Mouse (Mus musculus): ENCODE measurements around the gene Capg. TPM values are rescaled to one million over a fixed set of nuclear protein-coding genes. Genes with fewer than 3 reads are reported as not detected.
A peak's percentile ranks its signal among the peaks of the same experiment; 100 is the strongest.

Gene Capg
- polyA plus RNA-seq, 1 experiment from 2014 or later, result 3.4 TPM

DNA sequence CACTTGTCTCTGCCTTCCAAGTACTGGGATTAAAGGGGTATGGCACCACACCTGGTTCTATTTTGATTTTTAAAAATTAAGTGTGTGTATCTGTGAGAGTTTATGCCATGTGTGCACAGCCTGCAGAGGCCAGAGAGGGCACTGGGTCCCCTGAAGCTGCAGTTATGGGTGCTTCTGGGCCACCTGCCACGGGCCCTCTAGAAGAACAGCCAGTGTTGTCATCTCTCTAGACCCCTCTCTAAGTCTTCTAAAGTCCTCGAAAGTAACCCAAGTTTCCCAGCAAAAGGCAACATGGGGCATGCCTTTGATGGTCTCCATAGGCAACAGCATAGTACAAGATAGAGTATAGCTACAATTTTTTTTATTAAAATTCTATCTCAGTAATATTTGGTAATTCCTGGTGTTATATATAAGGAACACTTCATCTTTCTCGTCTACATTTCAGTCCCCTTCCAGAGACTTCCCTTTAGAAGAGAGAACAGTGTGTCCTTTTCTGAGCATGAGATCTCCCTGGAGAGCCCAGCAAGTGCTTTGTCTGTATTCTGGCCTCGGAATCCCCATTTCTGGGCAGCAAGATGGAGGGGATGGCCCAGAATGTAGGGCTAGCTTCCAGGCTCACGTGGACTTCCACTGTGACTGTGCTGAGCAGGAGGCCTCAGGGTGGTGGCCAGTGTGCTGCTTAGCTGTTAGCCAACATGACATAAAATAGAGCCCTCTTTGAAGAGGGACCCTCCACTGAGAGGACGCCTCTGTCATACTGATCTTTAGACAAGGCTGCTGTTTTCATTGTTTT, 49.0 kb downstream of the Capg start:
- Histone ChIP-seq H3K9ac (replicated peaks; ENCODE audit: low read depth, low read length) (no peak overlapping the region), H3K4me1 (ENCODE audit: control insufficient read depth, insufficient read depth, low read length) (peaks cover 10% of the 10 kb centered on the region), H3K4me3 (ENCODE audit: low read depth, low read length) (no peak overlapping the region), H3K36me3 (ENCODE audit: control insufficient read depth, insufficient read depth, low read length) (no peaks in the 10 kb centered on the region), H3K4me2 (ENCODE audit: low read depth, low read length) (no peak overlapping the region), H3K27me3 (ENCODE audit: control insufficient read depth, insufficient read depth, low read length) (no peaks in the 10 kb centered on the region), H3K9me3 (ENCODE audit: control insufficient read depth, low read length) (no peaks in the 10 kb centered on the region), H3K27ac (ENCODE audit: low read depth, low read length) (no peak overlapping the region)
- WGBS, result 84% methylated on average over 6 of the region's 6 CpGs
- no peak for ATAC-seq (ENCODE audit: low read depth)

DNA sequence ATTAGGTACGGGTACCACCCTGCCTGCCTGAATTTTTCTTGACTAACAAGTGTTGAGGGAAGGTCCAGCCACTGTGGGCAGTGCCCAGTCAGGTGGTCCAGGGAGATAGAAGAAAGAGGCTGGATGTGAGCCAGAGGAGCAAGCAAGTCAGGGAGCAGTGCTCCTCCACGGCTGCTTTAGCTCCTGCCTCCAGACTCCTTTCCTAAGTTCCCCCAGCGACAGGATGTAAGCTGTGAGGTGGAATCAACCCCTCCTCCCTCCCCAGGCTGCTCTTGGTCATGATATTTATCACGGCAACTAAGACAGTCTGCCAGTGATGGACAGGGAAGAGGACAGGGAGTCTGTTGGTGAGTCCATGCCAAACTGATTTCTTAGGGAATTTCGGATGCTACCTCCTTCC, 49.7 kb downstream of the Capg start:
- Histone ChIP-seq H3K4me1 (ENCODE audit: control insufficient read depth, insufficient read depth, low read length) (peaks cover 10% of the 10 kb centered on the region), H3K4me3 (ENCODE audit: low read depth, low read length) (no peak overlapping the region), H3K27me3 (ENCODE audit: control insufficient read depth, insufficient read depth, low read length) (no peaks in the 10 kb centered on the region), H3K4me2 (ENCODE audit: low read depth, low read length) (no peak overlapping the region), H3K9me3 (ENCODE audit: control insufficient read depth, low read length) (no peaks in the 10 kb centered on the region), H3K9ac (replicated peaks; ENCODE audit: low read depth, low read length) (no peak overlapping the region), H3K27ac (ENCODE audit: low read depth, low read length) (no peak overlapping the region), H3K36me3 (ENCODE audit: control insufficient read depth, insufficient read depth, low read length) (no peaks in the 10 kb centered on the region)
- no peak for ATAC-seq (ENCODE audit: low read depth)
- WGBS, result 79% methylated on average over 5 of the region's 5 CpGs

- Histone ChIP-seq H3K4me3 (ENCODE audit: low read depth, low read length) (peak overlapping the region; percentile 48), H3K4me1 (ENCODE audit: control insufficient read depth, insufficient read depth, low read length) (peaks cover 10% of the 10 kb centered on the region), H3K4me2 (ENCODE audit: low read depth, low read length) (peak overlapping the region; percentile 75), H3K27me3 (ENCODE audit: control insufficient read depth, insufficient read depth, low read length) (no peaks in the 10 kb centered on the region), H3K27ac (ENCODE audit: low read depth, low read length) (no peak overlapping the region), H3K9ac (replicated peaks; ENCODE audit: low read depth, low read length) (peak overlapping the region; percentile 56), H3K9me3 (ENCODE audit: control insufficient read depth, low read length) (no peaks in the 10 kb centered on the region), H3K36me3 (ENCODE audit: control insufficient read depth, insufficient read depth, low read length) (no peaks in the 10 kb centered on the region)
- 42% methylated on average over 13 of the region's 13 CpGs for WGBS
- ATAC-seq (ENCODE audit: low read depth), result no peak
These were observed 53.1 kb downstream of the Capg start for GRCm38 (mm10) chr6:72597083-72597874.

- Histone ChIP-seq H3K4me3 (ENCODE audit: low read depth, low read length) (peak within 1 kb of the TSS; percentile 48), H3K9me3 (ENCODE audit: control insufficient read depth, low read length) (no peaks in the 10 kb centered on the region), H3K9ac (replicated peaks; ENCODE audit: low read depth, low read length) (peak within 1 kb of the TSS; percentile 56), H3K4me1 (ENCODE audit: control insufficient read depth, insufficient read depth, low read length) (peaks cover 10% of the 10 kb centered on the region), H3K4me2 (ENCODE audit: low read depth, low read length) (peak within 1 kb of the TSS; percentile 75), H3K27me3 (ENCODE audit: control insufficient read depth, insufficient read depth, low read length) (no peaks in the 10 kb centered on the region), H3K27ac (ENCODE audit: low read depth, low read length) (peak within 1 kb of the TSS; percentile 16; the same call in 1 of the 2 replicates), H3K36me3 (ENCODE audit: control insufficient read depth, insufficient read depth, low read length) (no peaks in the 10 kb centered on the region)
- under 1% methylated on average over 38 of the region's 38 CpGs for WGBS
- peak; percentile 91 for ATAC-seq (ENCODE audit: low read depth)
These were observed 54.0 kb downstream of the Capg start, which contains the start of the genes Elmod3 and Retsat for GRCm38 (mm10) chr6:72597956-72598753. TSS of gene Elmod3 (minus strand) at chr6:72598413. TSS of gene Retsat (plus strand) at chr6:72598475.

DNA sequence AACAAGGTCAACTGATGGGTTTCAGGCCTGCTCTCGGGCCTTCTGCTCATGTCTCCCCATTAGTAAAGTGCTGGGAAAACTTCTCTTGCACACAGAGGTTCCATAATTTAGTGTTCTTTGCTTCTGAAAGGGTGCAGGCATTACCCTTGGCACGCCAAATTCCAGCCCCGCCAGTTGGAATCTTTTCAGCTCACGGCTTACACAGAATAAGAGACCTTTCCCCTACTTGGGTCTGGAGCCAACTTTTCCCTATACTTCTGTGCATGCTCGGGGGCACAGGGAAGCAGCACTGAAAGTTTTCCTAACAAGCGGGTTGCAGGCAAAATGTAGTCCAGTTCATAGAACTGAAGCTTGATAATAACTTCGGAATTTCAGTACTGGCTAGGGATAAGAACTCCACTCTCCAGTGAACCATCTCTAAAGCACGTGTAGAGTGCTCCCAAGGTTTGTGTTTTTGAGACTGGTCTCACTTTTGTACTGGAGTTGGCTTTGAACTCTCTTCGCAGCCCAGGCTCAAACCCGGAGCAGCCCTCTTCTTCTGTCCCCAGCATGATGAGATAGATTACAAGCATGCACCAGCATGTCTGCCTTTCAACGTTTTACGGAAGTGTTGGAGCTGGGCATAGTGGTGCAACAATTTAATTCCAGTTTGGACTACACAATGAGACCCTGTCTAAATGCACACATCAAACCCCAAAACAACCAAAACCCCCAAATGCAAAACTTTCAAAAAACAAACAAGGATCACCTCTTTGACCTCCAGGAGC, 54.8 kb downstream of the Capg start:
- peaks cover 10% of the 10 kb centered on the region for H3K4me1 ChIP-seq (ENCODE audit: control insufficient read depth, insufficient read depth, low read length)
- peak overlapping the region; percentile 48 for H3K4me3 ChIP-seq (ENCODE audit: low read depth, low read length)
- no peaks in the 10 kb centered on the region for H3K27me3 ChIP-seq (ENCODE audit: control insufficient read depth, insufficient read depth, low read length)
- H3K27ac ChIP-seq (ENCODE audit: low read depth, low read length), result peak overlapping the region; percentile 16; the same call in 1 of the 2 replicates
- ATAC-seq (ENCODE audit: low read depth), result peak; percentile 29
- H3K9me3 ChIP-seq (ENCODE audit: control insufficient read depth, low read length), result no peaks in the 10 kb centered on the region
- 0 out of 2 replicates have a peak overlapping the region, but pooled peaks have one; percentile 2 for H3K9ac ChIP-seq (replicated peaks; ENCODE audit: low read depth, low read length)
- peak overlapping the region; percentile 75 for H3K4me2 ChIP-seq (ENCODE audit: low read depth, low read length)
- H3K36me3 ChIP-seq (ENCODE audit: control insufficient read depth, insufficient read depth, low read length), result no peaks in the 10 kb centered on the region
- WGBS, result 49% methylated on average over 12 of the region's 12 CpGs

DNA sequence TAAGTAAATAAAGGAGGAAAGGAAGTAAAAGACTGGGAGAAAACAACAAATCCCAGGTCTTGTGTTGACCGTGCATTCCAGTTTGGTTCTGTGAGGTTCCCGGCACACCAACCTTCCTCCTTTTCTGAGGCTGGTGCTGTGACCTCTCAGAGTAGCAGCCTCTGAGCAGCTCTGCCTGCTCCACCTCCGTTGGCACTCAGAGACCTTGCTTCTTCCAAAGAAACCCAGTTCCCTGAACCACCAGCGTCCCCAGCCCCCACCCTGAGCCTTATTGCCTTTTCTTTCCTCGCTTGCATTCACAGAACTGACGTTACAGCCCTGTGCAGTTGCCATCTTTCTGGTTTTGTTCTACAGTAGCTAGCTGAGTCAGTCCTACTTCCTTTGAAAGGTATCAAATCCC, 56.0 kb downstream of the Capg start:
- Histone ChIP-seq H3K9me3 (ENCODE audit: control insufficient read depth, low read length) (no peaks in the 10 kb centered on the region), H3K36me3 (ENCODE audit: control insufficient read depth, insufficient read depth, low read length) (no peaks in the 10 kb centered on the region), H3K4me3 (ENCODE audit: low read depth, low read length) (no peak overlapping the region), H3K4me2 (ENCODE audit: low read depth, low read length) (no peak overlapping the region), H3K4me1 (ENCODE audit: control insufficient read depth, insufficient read depth, low read length) (peaks cover 10% of the 10 kb centered on the region), H3K9ac (replicated peaks; ENCODE audit: low read depth, low read length) (no peak overlapping the region), H3K27me3 (ENCODE audit: control insufficient read depth, insufficient read depth, low read length) (no peaks in the 10 kb centered on the region), H3K27ac (ENCODE audit: low read depth, low read length) (no peak overlapping the region)
- 80% methylated on average over 6 of the region's 6 CpGs for WGBS
- no peak for ATAC-seq (ENCODE audit: low read depth)

- Histone ChIP-seq H3K36me3 (ENCODE audit: control insufficient read depth, insufficient read depth, low read length) (no peaks in the 10 kb centered on the region), H3K4me3 (ENCODE audit: low read depth, low read length) (no peak overlapping the region), H3K27ac (ENCODE audit: low read depth, low read length) (no peak overlapping the region), H3K4me2 (ENCODE audit: low read depth, low read length) (no peak overlapping the region), H3K4me1 (ENCODE audit: control insufficient read depth, insufficient read depth, low read length) (peaks cover 10% of the 10 kb centered on the region), H3K27me3 (ENCODE audit: control insufficient read depth, insufficient read depth, low read length) (no peaks in the 10 kb centered on the region), H3K9me3 (ENCODE audit: control insufficient read depth, low read length) (no peaks in the 10 kb centered on the region), H3K9ac (replicated peaks; ENCODE audit: low read depth, low read length) (no peak overlapping the region)
- no peak for ATAC-seq (ENCODE audit: low read depth)
- WGBS, result 93% methylated on average over 12 of the region's 12 CpGs
These were observed 56.6 kb downstream of the Capg start for GRCm38 (mm10) chr6:72600771-72601170.

DNA sequence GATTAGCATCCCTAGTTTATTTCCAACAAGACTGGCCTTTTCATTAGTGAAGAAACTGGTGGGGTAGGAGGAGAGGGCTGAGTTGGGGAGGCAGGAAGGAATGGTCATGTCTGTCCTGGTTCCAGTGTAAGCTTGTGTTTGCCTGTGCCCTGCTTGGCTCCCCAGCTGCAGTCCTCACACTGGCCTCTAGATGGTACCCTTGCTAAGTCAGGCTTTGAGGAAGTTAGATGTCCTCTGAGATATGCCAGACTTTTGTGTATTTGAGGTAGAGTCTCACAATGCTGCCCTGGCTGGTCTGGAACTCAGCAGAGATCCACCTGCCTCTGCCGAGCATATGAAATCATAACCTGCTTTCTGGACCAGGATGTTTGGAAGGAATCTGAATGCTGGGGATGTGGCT, 57.5 kb downstream of the Capg start:
- no peaks in the 10 kb centered on the region for H3K27me3 ChIP-seq (ENCODE audit: control insufficient read depth, insufficient read depth, low read length)
- no peak for ATAC-seq (ENCODE audit: low read depth)
- H3K4me1 ChIP-seq (ENCODE audit: control insufficient read depth, insufficient read depth, low read length), result peaks cover 10% of the 10 kb centered on the region
- H3K4me2 ChIP-seq (ENCODE audit: low read depth, low read length), result no peak overlapping the region
- H3K4me3 ChIP-seq (ENCODE audit: low read depth, low read length), result no peak overlapping the region
- no peak overlapping the region for H3K27ac ChIP-seq (ENCODE audit: low read depth, low read length)
- no peak overlapping the region for H3K9ac ChIP-seq (replicated peaks; ENCODE audit: low read depth, low read length)
- H3K9me3 ChIP-seq (ENCODE audit: control insufficient read depth, low read length), result no peaks in the 10 kb centered on the region
- H3K36me3 ChIP-seq (ENCODE audit: control insufficient read depth, insufficient read depth, low read length), result peaks cover 5% of the 10 kb centered on the region; the same call in 1 of the 2 replicates
- WGBS, result 68% methylated on average over 1 of the region's 1 CpGs

All from neural tube, embryonic 14.5 days (tissue).